Mouse (Mus musculus): ENCODE measurements around the gene Dtx2.

Dtx2 gene

DNA sequence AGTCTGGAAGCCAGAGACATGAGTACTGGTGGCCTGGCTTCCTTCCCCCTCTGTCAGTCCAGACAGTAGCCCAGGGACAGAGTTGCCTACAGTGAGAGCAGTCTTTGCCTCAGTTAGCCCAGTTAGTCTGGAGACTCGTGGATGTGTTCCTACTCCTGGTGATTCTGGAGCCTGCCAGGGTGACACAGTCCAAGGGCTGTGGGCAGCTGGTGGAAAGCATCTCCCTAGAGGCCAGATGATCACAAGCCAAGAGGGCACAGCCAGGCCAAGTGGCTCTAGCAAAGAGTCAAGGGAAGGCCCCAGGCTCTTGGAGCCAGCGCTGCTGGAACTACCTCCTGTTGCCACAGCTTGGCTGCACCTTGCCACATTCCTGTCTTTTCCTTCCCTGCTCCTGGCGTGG lies 31.1 kb downstream of the Dtx2 start:
- in situ Hi-C loops (cut with MboI, MseI): no loop called here

DNA sequence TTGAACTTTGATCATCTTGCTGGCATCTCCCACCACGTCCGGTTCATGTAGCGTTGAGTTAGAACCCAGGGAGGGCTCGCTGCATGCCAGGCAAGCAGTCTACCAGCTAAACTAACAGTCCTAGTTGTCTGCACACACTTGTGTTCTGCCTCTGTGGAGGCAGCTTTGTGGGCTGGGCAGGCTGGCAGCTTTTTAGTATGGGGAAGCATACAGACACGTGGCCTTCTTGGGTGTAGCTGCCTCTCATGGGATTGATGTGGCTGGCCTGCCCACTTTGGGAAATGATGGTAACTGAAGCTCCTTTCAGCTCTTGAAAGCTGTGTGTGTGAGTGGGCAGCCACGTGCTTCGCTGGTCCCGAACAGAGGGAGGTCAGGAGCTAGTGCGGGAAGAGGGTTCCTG lies 32.3 kb downstream of the Dtx2 start:
- in situ Hi-C loops (cut with MboI, MseI): no loop called here

- in situ Hi-C loops (cut with MboI, MseI): no loop called here
These were observed 33.2 kb downstream of the Dtx2 start for GRCm38 (mm10) chr5:136027612-136028311.

GRCm38 (mm10) chr5:136034868-136035267 lies 40.3 kb downstream of the Dtx2 start:
- in situ Hi-C loops (cut with MboI, MseI): no loop called here

- in situ Hi-C loops (cut with MboI, MseI): no loop called here
These were observed 40.7 kb downstream of the Dtx2 start for GRCm38 (mm10) chr5:136035285-136035684.

DNA sequence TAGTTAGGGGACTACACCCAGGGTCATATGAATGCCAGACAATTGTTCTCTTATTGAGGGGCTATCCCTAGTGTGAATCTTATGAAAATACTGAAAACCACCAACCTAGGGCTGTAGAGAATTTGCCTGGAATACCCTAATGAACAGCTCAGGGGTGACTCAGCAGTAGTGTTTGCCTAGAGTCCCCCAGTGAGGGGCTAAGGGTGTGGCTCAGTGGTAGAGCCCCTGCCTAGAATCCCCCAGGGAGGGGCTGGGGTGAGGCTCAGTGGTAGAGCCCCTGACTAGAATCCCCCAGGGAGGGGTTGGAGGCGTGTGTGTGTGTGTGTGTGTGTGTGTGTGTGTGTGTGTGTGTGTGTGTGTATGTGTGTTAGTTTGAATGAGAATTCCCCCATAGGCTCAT lies 42.1 kb downstream of the Dtx2 start:
- in situ Hi-C loops (cut with MboI, MseI): no loop called here

DNA sequence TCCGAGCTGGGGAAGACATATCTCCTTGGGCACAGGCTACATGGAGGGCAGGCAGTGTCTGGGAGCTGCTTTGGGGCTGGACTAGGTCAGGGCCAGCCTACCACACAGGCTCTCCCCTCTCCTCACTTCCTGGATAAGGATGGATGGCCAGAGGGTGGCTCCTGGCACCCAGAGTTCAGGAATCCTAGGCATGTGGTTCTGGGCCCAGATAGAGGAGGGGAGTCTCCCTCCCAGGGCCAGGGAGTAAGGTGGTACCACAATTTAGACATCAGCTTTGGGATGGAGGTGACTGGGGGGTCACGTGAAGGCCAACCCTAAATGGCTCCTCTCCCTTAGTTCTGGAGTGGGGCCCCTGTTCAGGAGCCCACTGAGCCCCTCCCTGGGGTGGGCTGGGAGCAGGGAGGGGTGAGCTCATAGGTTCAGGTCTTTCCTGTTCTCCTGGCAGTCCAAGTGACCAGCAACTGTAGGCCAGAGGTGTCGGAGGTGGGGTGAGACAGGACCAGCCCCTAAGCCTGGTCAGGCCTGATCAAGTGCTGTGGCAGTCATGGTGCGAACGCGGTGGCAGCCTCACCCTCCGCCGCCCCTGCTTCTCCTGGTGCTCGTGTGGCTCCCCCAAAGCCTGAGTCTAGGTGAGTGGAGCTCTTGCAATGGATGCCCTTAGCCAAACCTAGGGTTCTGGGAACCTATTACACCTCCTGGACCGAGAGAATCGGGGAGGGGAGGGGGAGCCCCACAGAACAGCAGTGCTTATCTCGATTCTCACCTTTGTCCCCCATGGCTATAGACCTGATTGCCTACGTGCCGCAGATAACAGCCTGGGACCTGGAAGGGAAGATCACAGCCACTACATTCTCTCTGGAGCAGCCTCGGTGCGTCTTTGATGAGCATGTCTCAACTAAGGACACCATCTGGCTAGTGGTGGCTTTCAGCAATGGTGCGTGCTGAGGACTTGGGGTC lies 43.9 kb downstream of the Dtx2 start, which contains the start of gene Upk3b:
Gene Upk3b, plus strand, starts transcription at position 239 of the 957 bp plus-strand sequence.
- in situ Hi-C loops (cut with MboI, MseI): no loop called here

- in situ Hi-C loops (cut with MboI, MseI): no loop called here
These were observed 45.6 kb downstream of the Dtx2 start for GRCm38 (mm10) chr5:136040210-136040609.

GRCm38 (mm10) chr5:136041260-136041659 lies 46.7 kb downstream of the Dtx2 start:
- in situ Hi-C loops (cut with MboI, MseI): no loop called here

- in situ Hi-C loops (cut with MboI, MseI): no loop called here
These were observed 47.1 kb downstream of the Dtx2 start for GRCm38 (mm10) chr5:136041666-136042065.

- in situ Hi-C loops (cut with MboI, MseI): loop anchor here (5.0 kb wide), 1 partner anchor 73 kb away; the partner anchor contains the start of gene Ssc4d
These were observed 50.3 kb downstream of the Dtx2 start for GRCm38 (mm10) chr5:136044865-136045264.

DNA sequence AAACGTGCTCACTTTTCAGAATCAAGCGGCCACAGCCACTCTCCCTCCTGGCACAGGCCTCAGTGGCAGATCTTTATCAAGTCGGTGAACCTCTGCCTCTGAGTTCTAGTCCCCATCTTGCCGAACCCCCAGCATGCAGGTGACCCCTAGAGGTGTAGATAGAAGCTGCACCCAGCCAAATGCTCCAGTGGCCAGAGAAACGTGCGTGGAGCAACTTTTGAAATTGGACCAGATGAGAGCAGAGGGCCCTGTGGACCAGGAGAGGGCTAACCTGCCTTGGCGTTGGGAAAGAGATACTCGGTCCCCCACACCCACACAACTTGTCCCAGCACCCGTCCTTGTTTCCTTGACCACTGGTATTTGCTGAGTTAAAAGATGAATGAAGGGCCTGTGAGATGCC lies 50.8 kb downstream of the Dtx2 start:
- in situ Hi-C loops (cut with MboI, MseI): loop anchor here (5.0 kb wide), 1 partner anchor 73 kb away; the partner anchor contains the start of gene Ssc4d

GRCm38 (mm10) chr5:136045987-136046386 lies 51.4 kb downstream of the Dtx2 start:
- in situ Hi-C loops (cut with MboI, MseI): loop anchor here (5.0 kb wide), 1 partner anchor 74 kb away; the partner anchor contains the start of gene Ssc4d

GRCm38 (mm10) chr5:136048541-136048940 lies 53.9 kb downstream of the Dtx2 start:
- in situ Hi-C loops (cut with MboI, MseI): loop anchor here (5.0 kb wide), 1 partner anchor 76 kb away; the partner anchor contains the start of gene Ssc4d

DNA sequence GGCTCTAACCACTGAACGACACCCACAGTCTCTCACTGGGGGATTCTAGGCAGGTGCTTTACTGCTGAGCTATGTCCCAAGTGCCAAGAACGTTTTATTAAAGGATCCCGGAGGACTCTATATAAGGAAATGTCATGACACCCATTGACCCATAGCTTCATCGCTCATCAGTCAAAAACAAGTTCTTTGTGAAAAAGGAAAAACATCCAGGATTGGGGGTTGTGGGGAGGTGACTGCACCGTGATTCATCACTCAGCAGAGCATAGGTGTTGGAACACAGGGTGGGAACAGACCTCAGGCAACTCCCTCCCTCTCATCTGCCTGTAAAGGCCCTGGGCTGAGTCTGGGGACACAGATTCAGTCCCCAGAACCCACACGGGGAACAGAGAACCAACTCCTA lies 55.3 kb downstream of the Dtx2 start:
- in situ Hi-C loops (cut with MboI, MseI): loop anchor here (5.0 kb wide), 1 partner anchor 78 kb away; the partner anchor contains the start of gene Ssc4d

DNA sequence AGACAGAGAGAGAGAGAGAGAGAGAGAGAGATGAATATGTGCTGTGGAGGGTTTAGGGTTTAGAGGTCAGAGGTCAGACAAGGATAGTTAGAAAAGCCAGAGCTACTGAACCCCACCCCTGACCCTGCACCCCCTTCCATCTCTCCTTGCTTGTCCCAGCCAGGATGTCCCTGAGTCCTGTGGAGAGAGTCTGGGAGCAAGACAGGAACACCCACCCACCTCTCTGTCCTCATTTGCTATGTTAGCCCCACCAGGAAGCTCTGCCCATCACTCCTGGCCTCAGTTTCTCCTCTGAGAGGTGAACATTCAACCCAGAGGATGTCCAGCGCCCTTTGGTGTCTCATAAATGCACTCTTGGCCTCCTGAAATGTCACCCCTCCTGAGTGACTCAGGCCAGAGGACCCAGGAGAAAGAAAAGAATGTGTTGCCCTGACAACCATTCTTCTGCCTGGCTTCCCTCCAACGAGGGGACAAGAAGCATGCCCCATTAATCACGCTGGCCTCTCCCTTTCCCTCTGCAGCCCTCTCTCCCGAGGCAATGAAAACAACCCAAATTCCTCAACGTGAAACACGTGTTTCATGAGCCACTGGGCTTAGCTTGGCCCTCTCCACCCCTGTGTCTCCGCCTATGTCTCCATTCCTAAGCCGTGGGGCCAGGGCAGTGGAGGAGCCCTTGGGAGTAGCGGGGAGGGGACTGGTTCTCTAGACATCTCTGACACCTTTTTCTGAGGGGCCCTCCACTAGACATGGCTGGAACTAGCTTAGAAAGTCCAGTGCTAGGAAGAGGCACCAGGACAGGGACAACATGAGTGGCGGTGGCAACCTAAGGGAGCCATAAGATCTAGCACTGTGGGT lies 56.9 kb downstream of the Dtx2 start:
- in situ Hi-C loops (cut with MboI, MseI): no loop called here

DNA sequence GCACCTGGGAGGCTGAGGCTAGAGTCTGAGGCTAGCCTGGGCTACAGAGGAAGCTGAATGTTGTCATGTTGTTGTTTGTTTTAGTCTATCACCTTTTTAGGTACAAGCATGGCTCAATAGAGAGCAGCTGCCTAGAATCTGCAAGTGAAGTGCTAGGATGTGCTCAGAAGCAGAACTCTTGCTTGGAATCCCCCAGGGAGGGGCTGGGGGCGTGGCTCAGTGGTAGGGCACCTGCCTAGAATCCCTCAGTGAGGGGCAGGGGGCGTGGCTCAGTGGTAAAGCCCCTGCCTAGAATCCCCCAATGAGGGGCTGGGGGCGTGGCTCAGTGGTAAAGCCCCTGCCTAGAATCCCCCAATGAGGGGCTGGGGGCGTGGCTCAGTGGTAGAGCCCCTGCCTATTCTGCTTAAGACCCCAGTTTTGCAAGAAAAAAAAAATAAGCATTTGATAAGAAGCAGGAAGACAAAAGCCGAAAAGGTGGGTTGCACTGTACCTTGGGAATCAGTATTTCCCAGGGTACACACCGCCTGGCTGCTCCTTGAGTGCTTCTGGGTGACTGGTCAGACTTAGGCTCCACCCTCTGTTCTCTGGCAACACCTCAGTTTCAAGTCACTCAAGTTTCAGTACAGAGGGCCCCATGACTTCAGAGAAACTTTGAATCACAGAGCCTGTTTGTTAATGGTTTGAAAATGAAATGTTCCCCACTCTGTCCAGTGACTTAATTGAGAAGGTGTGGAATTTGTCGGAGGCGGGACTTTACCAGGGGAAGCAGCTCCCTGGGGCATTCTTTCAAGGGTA lies 58.5 kb downstream of the Dtx2 start:
- in situ Hi-C loops (cut with MboI, MseI): no loop called here

DNA sequence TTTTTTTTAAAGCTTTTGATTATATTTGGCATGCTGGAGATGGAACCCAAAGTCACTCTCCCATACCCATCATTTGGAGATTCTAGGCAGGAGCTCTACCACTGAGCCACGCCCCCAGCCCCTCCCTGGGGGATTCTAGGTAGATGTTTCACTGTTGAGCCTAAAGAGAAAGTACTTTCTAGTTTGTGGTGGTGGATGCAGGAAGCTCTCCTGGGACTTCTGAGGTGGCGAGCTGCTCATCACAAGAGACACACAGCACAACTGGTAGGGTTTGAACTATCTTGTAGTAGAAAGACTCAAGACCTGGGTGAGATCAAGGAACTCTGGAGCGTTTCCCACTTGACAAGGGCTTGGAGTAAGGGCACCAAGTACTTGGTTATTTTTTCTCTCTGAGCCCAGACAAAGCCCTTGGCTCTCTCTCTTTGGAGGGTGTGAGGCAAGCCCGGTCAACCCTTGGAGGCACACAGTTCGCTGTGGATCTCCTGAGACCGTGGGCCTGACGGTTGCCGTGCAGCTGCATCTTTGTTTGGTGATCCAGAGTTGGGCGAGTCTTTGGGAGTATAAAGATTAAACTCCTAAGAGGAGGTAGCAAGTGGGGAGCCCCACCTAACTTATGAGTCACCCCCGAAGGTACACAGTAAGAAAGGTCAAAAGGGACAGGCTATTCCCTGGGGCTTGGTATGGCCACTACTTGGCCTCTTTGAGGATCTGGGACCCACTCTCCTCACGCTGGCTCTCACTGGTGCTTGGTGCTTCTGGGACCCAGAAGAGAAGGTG lies 59.9 kb downstream of the Dtx2 start, which contains the start of gene Upk3bl:
Gene Upk3bl, plus strand, starts transcription at position 192 of the 777 bp plus-strand sequence.
- in situ Hi-C loops (cut with MboI, MseI): no loop called here

- in situ Hi-C loops (cut with MboI, MseI): no loop called here
These were observed 61.5 kb downstream of the Dtx2 start for GRCm38 (mm10) chr5:136056062-136056461.

GRCm38 (mm10) chr5:136057085-136057484 lies 62.5 kb downstream of the Dtx2 start:
- in situ Hi-C loops (cut with MboI, MseI): no loop called here

All from T-helper 1 cell (primary cell).